Mouse (Mus musculus): ENCODE results near the gene Nnat. TPM values are rescaled to one million over a fixed set of nuclear protein-coding genes. Genes with fewer than 3 reads are reported as not detected.
A peak's percentile ranks its signal among the peaks of the same experiment; 100 is the strongest.

The Nnat gene
- total RNA-seq (2021), result 100 to 1,000 TPM; 225 to 280 TPM
- long read RNA-seq, experiment 1, transcript Nnat-205 (2 exons, 1,146 nt), result major isoform, 28 of 81 reads
- long read RNA-seq, experiment 1, transcript Nnat-202 (3 exons, 1,213 nt), result minor isoform, 12 of 81 reads
- long read RNA-seq, experiment 1, partial matches to known transcripts, result 0 of 81 reads
- long read RNA-seq, experiment 1, other reads (novel, unspliced or antisense), result 37 of 81 reads
- long read RNA-seq, experiment 2, transcript Nnat-205 (2 exons, 1,146 nt), result major isoform, 15 of 68 reads
- long read RNA-seq, experiment 2, transcript Nnat-202 (3 exons, 1,213 nt), result minor isoform, 14 of 68 reads
- long read RNA-seq, experiment 2, partial matches to known transcripts, result 0 of 68 reads
- long read RNA-seq, experiment 2, other reads (novel, unspliced or antisense), result 38 of 68 reads

- peak within 1 kb of the TSS; percentile 38 for H3K4me3 ChIP-seq
- no peak within 1 kb of the TSS for H3K27ac ChIP-seq
- peak in 1 of 2 experiments; percentile 71 for DNase-seq (ENCODE audit: extremely low spot score in 1 of 2, low spot score in 2 of 2)
- intact Hi-C loops (cut with DNase I), result no loop called here
- TF ChIP-seq CTCF (IDR thresholded peaks at IDR 0.05), result no peak
Measured at GRCm38 (mm10) chr2:157559858-157560257, at the start of gene Nnat. Nnat (plus strand) TSS chr2:157560078.

GRCm38 (mm10) chr2:157512859-157513258, 47.0 kb upstream of the Nnat start:
- H3K27ac ChIP-seq, result no peak overlapping the region
- DNase-seq (ENCODE audit: extremely low spot score in 1 of 2, low spot score in 2 of 2), result no peak

GRCm38 (mm10) chr2:157513737-157514208, 46.1 kb upstream of the Nnat start:
- intact Hi-C loops (cut with DNase I), result no loop called here
- TF ChIP-seq CTCF (IDR thresholded peaks at IDR 0.05), result no peak
- Histone ChIP-seq H3K4me3 (no peak overlapping the region), H3K27ac (no peak overlapping the region)
- no peak for DNase-seq (ENCODE audit: extremely low spot score in 1 of 2, low spot score in 2 of 2)

More at GRCm38 (mm10) chr2:157512859-157513258, 47.0 kb upstream of the Nnat start:
- intact Hi-C loops (cut with DNase I), result no loop called here
- no peak for TF ChIP-seq CTCF (IDR thresholded peaks at IDR 0.05)
- no peak overlapping the region for H3K4me3 ChIP-seq

GRCm38 (mm10) chr2:157514353-157514752, 45.5 kb upstream of the Nnat start:
- Histone ChIP-seq H3K4me3 (no peak overlapping the region), H3K27ac (no peak overlapping the region)
- intact Hi-C loops (cut with DNase I), result no loop called here
- DNase-seq (ENCODE audit: extremely low spot score in 1 of 2, low spot score in 2 of 2), result no peak
- no peak for TF ChIP-seq CTCF (IDR thresholded peaks at IDR 0.05)

- no peak for DNase-seq (ENCODE audit: extremely low spot score in 1 of 2, low spot score in 2 of 2)
- Histone ChIP-seq H3K4me3 (no peak overlapping the region), H3K27ac (no peak overlapping the region)
- no peak for TF ChIP-seq CTCF (IDR thresholded peaks at IDR 0.05)
- intact Hi-C loops (cut with DNase I), result no loop called here
Measured at GRCm38 (mm10) chr2:157517526-157517925, 42.4 kb upstream of the Nnat start.

- TF ChIP-seq CTCF (IDR thresholded peaks at IDR 0.05), result no peak
- intact Hi-C loops (cut with DNase I), result no loop called here
- Histone ChIP-seq H3K27ac (no peak overlapping the region), H3K4me3 (no peak overlapping the region)
- no peak for DNase-seq (ENCODE audit: extremely low spot score in 1 of 2, low spot score in 2 of 2)
Measured at GRCm38 (mm10) chr2:157518451-157518850, 41.4 kb upstream of the Nnat start.

GRCm38 (mm10) chr2:157519452-157519851, 40.4 kb upstream of the Nnat start:
- no peak for TF ChIP-seq CTCF (IDR thresholded peaks at IDR 0.05)
- H3K4me3 ChIP-seq, result no peak overlapping the region
- no peak for DNase-seq (ENCODE audit: extremely low spot score in 1 of 2, low spot score in 2 of 2)
- intact Hi-C loops (cut with DNase I), result no loop called here
- no peak overlapping the region for H3K27ac ChIP-seq

- TF ChIP-seq CTCF (IDR thresholded peaks at IDR 0.05), result no peak
- no peak overlapping the region for H3K27ac ChIP-seq
- DNase-seq (ENCODE audit: extremely low spot score in 1 of 2, low spot score in 2 of 2), result peak in 1 of 2 experiments; percentile 42
- intact Hi-C loops (cut with DNase I), result no loop called here
- H3K4me3 ChIP-seq, result no peak overlapping the region
Measured at GRCm38 (mm10) chr2:157520496-157520895, 39.4 kb upstream of the Nnat start.

- intact Hi-C loops (cut with DNase I), result no loop called here
- no peak overlapping the region for H3K4me3 ChIP-seq
- DNase-seq (ENCODE audit: extremely low spot score in 1 of 2, low spot score in 2 of 2), result no peak
- H3K27ac ChIP-seq, result no peak overlapping the region
- TF ChIP-seq CTCF (IDR thresholded peaks at IDR 0.05), result no peak
Measured at GRCm38 (mm10) chr2:157522556-157522955, 37.3 kb upstream of the Nnat start.

- intact Hi-C loops (cut with DNase I), result no loop called here
- 0 out of 2 replicates have a peak overlapping the region, but pooled peaks have one; percentile 24 for H3K27ac ChIP-seq
- no peak overlapping the region for H3K4me3 ChIP-seq
- no peak for DNase-seq (ENCODE audit: extremely low spot score in 1 of 2, low spot score in 2 of 2)
- TF ChIP-seq CTCF (IDR thresholded peaks at IDR 0.05), result no peak
Measured at GRCm38 (mm10) chr2:157530056-157530955, 29.6 kb upstream of the Nnat start.

- no peak for DNase-seq (ENCODE audit: extremely low spot score in 1 of 2, low spot score in 2 of 2)
- Histone ChIP-seq H3K4me3 (no peak overlapping the region), H3K27ac (no peak overlapping the region)
- intact Hi-C loops (cut with DNase I), result no loop called here
- no peak for TF ChIP-seq CTCF (IDR thresholded peaks at IDR 0.05)
Measured at GRCm38 (mm10) chr2:157531681-157532426, 28.0 kb upstream of the Nnat start.
